Mouse (Mus musculus) left cerebral cortex, adult 18-20 months (tissue): ENCODE data around the gene Ugdh. TPM values are rescaled to one million over a fixed set of nuclear protein-coding genes. Genes with fewer than 3 reads are reported as not detected.
"Not testable (repeated sequence)": the region's sequence is repeated elsewhere in the genome, so short reads cannot be mapped to it uniquely, and the experiment has no call there.

Experiments
- DNase-seq, 2 experiments: peaks; one replicate each; pipeline ENCODE4 v3.0.0; 2021 to 2022; ENCODE audit warnings: low spot score in 2 of 2, mixed read lengths in 1 of 2
- long read RNA-seq, 2 experiments: library from polyadenylated mRNA; stranded (forward); transcript quantifications; one replicate each; pipeline ENCODE4 v2.0.0; 2021
- total RNA-seq, 2 experiments: library from RNA; stranded (reverse); gene quantifications; 2 replicates each; pipeline ENCODE4 v1.2.3; 2021

The Ugdh gene
- total RNA-seq = 10 to 100 TPM; 28.9 to 30.8 TPM
- long read RNA-seq, experiment 1, transcript Ugdh-201 (12 exons, 2,550 nt) = major isoform, 54 of 71 reads
- long read RNA-seq, experiment 1, partial matches to known transcripts = 5 of 71 reads
- long read RNA-seq, experiment 1, other reads (novel, unspliced or antisense) = 12 of 71 reads
- long read RNA-seq, experiment 2, transcript Ugdh-201 (12 exons, 2,550 nt) = major isoform, 24 of 31 reads
- long read RNA-seq, experiment 2, partial matches to known transcripts = 4 of 31 reads
- long read RNA-seq, experiment 2, other reads (novel, unspliced or antisense) = 3 of 31 reads

GRCm38 (mm10) chr5:65435806-65436561 is at the start of gene Ugdh:
Gene Ugdh, minus strand, starts transcription at chr5:65435949.
- DNase-seq = peak; percentile 94 to 99

DNA sequence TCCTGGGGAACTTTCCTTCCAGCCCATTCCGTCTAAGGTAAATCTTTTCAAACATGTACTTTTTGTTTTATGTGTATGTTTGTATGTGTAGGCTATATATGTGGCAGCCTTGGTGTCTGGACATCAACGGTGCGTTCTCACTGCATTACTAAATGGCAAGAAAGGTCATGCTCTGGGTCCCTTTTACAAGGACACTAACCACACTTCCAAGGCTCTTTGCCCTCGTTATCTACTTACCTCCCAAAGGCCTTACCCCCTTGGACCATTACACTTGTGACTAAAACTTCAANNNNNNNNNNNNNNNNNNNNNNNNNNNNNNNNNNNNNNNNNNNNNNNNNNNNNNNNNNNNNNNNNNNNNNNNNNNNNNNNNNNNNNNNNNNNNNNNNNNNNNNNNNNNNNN is 47.2 kb upstream of the Ugdh start:
- no peak for DNase-seq

DNA sequence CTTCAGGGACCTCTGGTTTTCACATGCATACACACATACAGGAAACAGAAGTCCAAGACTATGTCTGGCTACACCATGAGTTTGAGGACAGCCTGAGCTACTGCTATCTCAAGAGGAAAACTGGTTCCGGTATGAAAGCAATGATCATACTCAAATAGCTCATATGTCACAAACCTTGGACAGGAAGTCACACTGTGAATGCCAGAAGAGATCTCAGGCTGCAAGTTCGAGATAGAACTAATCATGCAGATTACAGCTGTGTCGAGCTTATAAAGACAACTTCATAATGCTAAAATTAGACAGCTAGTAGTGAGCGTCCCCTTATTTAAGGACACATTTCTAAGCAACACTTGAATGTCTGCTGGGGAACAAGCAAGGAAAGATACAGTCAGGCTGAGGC is 44.8 kb upstream of the Ugdh start:
- DNase-seq = no peak

- no peak for DNase-seq
Measured at GRCm38 (mm10) chr5:65479681-65480445, 44.1 kb upstream of the Ugdh start.

DNA sequence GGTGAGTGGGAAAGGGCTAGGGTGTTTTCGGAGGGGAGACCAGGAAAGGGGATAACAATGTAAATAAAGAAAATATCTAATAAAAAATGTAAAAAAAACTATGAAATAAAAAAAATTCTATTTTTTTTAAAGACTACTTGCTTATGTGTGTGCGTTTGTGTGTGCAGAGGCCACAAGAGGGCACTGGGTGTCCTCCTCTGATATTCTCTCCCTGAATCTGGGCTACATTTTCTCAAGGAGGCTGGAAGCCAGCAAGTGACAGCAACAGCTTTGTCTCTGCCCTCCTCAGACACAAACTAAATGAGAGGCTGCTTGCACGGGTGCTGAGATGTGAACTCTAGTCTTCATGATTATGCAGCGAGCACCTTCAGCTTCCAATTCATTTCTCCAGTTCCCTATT is 42.5 kb upstream of the Ugdh start:
- DNase-seq = no peak

- DNase-seq = not testable (repeated sequence)
Measured at GRCm38 (mm10) chr5:65476739-65477138, 41.0 kb upstream of the Ugdh start.

GRCm38 (mm10) chr5:65475806-65476205 is 40.1 kb upstream of the Ugdh start:
- DNase-seq = no peak

DNA sequence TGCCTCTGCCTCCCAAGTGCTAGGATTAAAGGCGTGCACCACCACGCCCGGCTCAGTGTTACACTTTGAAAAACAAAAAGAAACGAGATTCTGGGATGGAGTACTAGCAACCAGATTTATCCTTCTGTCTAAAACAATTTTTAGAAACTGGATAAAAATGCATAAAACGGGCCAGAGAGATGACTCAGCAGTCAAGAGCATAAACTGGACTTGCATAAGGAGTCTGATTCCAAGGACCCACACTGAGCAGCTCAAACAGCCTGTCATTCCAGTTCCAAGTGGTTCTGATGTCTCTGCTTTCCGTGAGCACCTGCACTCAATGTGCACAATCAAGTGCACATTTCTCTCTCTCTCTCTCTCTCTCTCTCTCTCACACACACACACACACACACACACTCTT is 34.0 kb upstream of the Ugdh start:
- DNase-seq = peak; percentile 22 to 33

- DNase-seq = no peak
Measured at GRCm38 (mm10) chr5:65466911-65467310, 31.2 kb upstream of the Ugdh start.

- DNase-seq = no peak
Measured at GRCm38 (mm10) chr5:65460361-65460760, 24.6 kb upstream of the Ugdh start.

- no peak for DNase-seq
Measured at GRCm38 (mm10) chr5:65459454-65459853, 23.7 kb upstream of the Ugdh start.

DNA sequence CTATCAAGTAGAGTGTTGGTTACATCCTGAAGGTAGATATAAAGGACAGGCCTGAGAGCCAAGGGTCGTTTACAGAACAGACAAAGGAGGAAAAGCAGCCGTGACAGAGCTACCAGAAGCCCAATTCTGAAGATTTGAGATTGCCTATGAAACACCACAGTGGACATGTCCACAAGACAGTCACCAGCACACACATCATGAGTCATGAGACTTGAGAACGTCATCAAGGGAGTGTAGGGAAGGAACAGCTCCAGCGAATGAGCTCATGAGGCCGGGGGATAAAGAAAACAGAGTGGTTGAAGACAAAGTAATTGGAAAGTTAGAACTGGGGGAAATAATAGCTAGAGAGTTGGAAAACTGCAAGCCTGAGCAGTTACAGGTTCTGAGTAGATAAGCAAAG is 22.1 kb upstream of the Ugdh start:
- DNase-seq = no peak

DNA sequence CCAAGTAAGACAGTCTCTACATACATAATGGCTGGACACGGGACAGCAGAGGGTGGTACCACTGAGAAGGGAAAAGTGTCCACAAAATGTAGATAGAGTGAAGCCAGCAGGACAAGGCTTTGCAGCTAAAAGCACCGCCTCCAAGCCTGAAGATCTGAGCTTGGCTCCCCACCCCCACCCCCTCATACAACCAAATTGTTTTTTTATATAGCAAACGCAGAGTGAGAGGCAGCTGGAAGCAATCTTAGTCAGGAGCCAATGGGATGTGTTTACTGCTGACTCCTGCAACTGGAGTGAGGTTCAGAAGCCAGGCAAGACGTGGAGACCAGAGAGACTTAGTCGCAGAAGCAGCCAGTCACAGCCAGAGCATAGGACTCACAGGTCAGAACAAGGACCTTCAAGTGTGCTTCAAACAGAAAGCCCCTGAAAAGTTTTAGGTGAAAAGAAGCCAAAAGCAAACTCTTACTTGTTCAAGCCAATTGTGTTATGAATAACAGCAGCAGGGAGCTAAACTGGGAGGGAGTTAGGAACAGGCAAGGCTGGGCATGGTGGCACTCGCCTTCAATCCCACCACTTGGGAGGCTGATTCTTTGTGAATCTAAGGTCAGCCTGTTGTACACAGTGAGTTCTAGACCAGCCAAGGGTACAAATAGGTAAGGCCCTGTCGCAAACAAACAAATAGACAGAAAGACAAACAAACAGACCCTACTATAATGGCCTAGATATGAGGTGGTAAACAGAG is 21.5 kb upstream of the Ugdh start:
- DNase-seq = no peak

GRCm38 (mm10) chr5:65454771-65455170 is 19.0 kb upstream of the Ugdh start:
- DNase-seq = no peak

DNA sequence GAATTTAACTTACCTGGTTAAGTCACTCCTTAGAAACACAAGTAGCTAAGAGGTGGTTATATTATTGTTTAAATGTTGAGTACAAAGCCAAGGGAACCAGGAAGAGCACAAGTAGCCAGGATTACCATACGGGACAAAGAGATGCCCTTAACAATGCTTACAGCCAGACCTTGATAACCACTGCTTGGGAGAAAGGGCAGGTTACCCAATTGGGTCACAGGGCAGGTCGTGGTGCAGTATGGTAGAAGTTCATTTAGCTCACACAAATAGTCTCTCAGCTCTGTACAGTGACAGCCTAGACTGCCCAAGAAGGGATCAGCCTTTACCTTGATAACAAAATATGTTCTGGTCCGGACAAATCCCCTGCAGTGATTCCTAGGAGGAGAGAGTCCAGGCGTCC is 13.2 kb upstream of the Ugdh start:
- no peak for DNase-seq

DNA sequence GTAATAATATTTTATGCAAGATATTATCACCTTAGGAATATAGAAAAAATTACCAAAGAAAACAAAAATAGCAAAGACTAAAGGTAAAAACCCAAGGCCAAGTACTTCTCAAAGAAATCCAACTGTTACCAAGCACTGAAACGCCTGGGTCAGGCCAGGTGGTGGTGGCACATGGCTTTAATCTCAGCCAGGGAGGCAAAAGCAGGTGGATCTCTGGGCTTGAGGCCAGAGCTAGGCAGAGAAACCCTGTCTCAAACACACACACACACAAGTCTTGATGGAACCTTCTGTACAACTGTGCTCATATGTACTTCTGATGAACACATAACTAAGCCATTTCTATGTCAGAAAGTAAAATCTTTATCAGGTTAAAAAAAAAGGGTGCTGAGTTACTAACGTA is 12.1 kb upstream of the Ugdh start:
- no peak for DNase-seq

DNA sequence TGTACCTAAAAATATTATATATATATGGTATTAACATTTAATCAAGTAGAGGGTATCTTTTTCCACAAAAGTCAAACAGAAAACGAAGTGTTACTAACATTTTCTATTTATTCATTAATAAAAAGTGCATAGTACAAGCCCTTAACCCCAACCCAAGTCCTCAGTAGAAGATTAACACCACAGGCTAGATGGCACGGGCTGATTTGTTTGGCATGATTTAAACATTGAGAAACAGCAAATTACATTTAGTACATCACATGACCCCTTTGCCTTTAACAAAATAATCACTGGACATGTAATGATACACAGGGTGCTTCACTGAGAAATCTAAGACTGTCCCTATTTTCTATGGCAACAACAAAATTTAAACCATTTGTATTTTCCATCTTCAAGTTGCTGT is 11.0 kb upstream of the Ugdh start:
- no peak for DNase-seq

DNA sequence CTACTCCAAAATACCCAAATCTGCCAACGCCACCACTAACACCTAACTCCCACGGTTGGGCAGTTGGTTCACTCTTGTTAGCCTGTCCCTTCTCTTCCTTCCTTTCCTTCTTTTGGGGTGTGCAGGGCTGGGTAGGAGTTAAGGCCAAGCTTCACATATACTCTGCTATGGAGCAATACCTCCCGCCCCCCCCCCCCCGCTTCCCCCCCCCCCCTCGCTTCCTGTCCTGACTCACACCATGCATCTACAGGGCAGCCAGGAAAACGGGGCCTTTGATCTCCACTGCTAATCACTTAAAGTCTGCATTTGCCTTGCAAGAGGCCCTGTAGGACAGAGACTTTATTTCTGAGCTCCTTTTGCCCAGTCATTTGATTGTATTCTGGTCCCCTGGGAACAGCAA is 9.2 kb upstream of the Ugdh start:
- no peak for DNase-seq

GRCm38 (mm10) chr5:65438041-65438440 is 2.3 kb upstream of the Ugdh start:
- DNase-seq = no peak

- no peak for DNase-seq
Measured at GRCm38 (mm10) chr5:65435363-65435805, 365 bp downstream of the Ugdh start.
